Mouse (Mus musculus): ENCODE results near the gene AI481877.

- TF ChIP-seq JUND (conservative IDR thresholded peaks at IDR 0.05; ENCODE audit: low read depth, low read length) (no peak), UBTF (IDR thresholded peaks at IDR 0.05; ENCODE audit: low read depth, low read length) (no peak)
Observed at GRCm38 (mm10) chr4:58998688-58999087, 140.1 kb downstream of the AI481877 start.

Data from CH12.LX (cell line).